Mouse (Mus musculus) frontal cortex, adult 2 months (tissue): Measurements from ENCODE around the gene Rapgef4. TPM values are rescaled to one million over a fixed set of nuclear protein-coding genes. Genes with fewer than 3 reads are reported as not detected.

ENCODE experiments used
- DNase-seq, 2 experiments: peaks; one replicate each; pipeline ENCODE4 v3.0.0; 2022; ENCODE audit warnings: low spot score in 1 of 2; ENCODE audit errors: extremely low spot score in 1 of 2
- polyA plus RNA-seq: library from polyadenylated mRNA; depleted of rRNA; stranded (reverse); fragments of >200 nt; gene quantifications from 2 replicates; pipeline ENCODE4 v1.2.3, GENCODE M21; 2012

Rapgef4 gene
- polyA plus RNA-seq, 1 experiment, result 366 TPM

DNA sequence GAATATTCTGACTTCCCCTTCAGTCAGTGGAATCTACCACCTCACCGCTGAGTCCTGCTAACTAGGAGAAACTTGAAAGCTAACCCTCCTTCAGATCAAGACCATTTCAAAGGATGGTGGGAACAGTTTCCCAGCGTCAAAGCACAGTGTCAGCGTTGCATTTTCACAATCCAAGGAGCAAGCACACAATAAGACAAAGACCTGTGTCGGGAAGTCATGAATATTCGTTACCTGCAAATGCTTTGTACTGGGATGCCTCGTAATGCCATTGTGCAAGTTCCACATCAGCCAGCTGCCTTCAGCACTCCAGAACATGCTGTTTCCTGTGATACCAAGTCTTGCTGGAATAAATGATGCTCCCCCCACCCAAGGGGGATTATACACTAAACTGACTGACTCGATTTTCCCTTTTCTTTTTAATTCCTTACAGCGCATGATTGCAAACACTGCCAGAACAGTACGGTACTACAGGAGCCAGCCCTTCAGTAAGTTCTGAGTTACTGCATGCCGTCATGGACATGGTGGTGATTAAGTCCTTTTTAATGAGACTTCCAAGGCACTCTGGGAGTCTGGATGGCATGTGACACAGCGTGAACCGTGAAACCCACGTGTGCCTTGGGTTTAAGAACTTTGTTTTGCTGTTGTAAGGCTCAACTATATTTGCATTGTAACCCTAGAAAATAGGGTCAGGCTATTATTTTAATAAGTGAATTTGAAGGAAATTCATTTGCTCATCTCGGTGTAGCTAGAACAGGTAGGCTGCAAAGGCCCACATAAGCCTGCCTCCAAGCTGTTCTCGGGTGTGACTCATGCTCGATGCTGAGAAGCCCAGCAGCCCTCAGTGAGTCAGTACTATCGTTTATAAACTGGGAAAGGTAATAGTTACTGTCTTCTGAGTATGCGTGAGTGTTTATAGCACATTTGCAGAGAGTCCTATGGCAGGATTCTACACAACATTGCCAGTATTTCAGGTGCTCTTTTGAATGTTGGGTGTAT lies 271.8 kb downstream of the Rapgef4 start:
- DNase-seq, result peak in 1 of 2 experiments; percentile 68

DNA sequence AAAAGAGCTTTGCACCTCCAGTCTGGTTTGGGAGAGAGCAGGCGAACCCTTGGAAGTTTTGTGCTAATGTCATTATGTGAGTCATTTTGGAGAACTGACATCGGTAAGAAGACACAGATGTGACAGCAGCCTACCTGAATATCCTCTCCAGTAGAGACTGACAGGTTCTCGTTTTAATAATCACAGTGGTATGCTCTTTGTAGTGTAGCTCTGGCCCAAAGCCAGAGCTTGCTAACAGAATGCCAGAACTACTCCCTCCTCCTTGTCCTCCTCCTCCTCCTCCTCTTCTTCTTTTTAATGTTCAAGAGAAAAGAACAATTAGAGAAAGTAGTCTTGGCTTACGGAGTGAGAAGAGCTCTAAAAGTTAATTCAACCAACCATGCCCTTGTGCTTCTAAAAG lies 272.8 kb downstream of the Rapgef4 start:
- DNase-seq, result no peak

DNA sequence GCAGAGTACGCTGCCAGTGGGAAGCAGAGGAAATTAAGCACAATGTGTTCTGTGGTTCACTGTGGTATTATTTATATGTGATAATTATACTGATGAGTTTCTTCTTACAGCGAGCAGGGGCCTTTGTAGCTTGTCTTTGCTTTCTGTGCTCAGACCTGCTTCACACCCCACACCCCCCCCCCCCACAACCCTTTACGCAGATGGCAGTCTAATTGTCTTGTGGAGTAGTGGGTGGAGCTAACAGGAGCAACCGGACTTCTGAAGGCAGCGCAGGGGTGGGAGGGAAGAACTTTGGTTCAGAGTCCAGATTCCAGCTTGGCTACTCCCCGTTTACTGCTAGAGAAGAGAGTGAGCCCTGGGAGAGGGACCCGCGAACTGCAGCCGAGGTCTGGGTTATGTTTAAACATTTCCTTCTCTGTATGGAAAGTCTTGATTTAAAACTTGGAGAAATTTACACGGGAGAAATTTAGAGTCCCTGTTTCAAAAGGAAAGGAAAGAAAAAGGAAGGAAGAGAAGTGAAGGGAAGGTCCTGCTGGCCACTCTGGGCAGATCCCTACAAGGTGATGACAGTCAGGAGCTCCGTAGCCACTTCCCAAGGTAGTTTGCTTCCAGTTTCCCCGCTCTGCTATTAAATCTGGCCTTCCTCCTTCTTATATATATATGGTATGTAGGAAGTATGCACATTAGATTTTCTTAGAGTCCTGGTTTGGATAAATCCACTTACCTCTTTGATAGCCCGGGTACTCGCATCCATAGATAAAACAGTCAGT lies 274.0 kb downstream of the Rapgef4 start:
- no peak for DNase-seq

DNA sequence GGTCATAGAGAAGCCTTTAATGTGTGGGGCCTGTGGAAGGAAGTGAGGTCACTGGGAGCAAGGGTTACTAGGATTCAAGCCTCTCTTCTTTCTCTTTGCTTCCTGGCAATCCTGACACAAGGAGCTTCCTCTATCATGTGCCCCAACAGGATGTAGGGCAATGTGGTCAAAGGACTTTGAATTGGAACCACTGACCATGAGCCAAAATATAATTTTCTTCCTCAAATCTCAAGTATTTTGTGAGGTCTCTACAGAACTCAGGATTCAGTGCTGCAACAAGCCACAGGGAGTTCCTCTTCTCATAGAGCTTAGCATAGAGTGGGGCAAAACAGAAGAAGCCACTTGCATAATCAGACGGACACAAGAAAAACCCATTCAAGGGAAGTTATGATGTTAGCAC lies 279.7 kb downstream of the Rapgef4 start:
- no peak for DNase-seq

DNA sequence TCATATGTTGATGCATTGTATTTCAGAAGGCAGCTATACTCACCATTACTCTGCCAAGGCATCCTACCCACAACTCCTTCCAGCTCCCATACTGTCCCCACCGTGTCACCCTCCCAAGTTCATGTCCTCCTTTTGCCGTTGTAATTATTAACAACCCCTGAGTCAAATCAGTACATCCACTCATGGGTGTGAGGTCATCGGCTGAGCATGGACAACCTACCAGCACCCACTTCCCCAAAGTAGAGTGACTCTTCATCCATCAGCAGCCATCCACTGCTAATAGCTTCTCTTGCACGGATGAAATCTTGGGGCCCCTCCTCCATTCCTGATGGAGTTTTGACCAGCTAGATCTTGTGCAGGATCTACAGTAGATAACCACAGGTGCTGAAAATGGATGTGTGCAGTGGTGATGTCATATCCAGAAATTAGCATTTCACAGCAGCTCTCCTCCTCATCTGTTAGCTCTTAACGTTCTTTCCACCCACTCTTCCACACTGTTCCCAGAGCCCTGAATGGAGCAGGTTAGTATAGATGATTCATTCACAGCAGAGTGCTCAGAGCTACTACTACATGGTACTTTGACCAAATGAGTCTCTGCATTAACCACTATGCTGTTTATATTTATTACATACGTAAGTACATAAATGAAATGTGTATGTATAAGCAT lies 281.9 kb downstream of the Rapgef4 start:
- DNase-seq, result peak; percentile 35 to 62

DNA sequence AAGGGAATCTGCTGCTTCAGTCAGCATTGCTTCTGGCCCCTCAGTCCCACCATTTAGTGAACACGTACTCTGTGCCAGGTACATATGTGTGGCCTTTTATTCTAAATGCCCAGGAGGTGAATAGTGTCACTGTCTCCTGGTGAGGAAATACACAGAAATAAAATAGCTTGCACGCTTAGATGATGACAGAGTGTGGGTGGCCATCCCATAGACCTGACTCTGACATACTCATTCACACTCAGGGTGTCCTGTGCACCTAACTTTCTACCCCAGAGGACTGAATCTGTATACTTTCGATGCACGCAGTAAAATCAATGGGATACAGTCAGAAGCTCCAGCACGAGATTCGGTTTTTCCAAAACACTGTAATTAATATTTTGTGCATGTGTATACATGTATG lies 286.4 kb downstream of the Rapgef4 start:
- DNase-seq, result no peak

DNA sequence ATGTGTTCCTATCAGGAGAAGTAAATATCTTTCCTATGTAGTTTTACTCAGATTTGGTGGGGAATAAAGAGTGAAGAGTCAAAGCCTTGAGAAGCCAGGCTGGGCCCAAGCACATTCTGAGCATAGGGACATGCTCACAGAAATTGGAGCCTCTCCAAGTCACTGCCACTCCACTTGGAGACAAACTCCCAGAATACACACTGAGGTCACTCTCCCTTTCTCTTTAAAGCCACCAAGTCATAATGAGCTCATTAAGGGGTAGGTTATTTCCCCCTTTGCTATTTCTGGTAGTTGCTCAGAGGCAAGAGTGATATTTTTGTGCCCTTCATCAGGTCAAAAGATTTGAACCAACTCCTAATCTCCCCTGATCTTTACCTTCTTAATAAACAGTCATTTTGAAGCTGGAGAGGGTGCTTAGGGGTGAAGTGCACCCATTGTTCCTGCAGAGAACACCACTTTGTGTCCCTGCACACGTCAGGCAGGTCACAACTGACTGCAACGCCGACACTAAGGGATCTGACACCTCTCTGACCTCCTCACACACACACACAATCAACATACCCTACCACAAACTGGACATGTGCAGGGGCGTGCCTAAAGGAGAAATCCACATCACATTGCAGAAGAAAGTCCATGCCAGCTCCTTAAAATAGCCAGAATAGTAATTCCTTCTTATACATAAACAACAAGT lies 288.8 kb downstream of the Rapgef4 start:
- no peak for DNase-seq

DNA sequence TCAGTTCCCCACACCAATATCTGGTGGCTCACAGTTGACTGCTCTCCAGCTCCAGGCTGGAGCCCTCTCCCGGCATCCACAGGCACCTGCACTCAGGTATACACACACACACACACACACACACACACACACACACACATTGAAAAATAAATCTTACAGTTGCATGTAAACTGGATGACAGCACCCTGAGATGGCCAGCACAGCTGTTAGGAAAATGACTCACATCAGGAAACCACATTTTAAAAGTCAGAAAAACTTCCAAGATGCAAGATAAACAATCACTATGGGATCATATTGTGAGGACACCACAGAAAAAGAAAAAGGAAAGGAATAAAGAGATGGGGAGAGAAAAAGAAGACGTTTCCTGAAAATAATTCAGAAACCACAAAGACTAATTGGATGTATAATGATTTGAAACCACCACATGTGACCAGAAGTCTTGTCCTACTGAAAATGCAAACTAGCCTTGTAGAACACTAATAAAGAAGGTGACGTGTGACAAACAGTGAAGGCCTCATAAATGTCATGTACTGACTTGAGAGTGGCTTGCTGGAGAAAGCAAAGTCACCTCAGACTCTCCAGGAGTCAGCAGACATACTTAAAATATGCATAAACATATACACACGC lies 297.3 kb downstream of the Rapgef4 start:
- DNase-seq, result no peak

DNA sequence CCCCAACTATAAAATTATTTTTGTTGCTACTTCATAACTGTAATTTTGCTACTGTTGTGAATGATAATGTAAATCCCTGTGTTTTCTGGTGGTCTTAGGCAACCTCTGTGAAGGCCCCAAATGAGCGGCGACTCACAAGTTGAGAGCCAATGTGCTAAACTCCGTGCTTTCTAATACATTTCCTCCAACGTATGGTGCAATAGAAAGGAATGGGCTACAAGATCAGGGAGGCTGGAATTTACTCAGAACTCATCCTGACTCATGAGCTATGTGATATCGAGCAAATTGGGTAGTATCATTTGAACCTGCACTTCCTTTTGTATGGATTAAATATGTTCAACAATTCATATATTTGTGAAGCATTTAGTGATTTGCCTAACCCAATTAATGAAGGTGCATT lies 299.5 kb downstream of the Rapgef4 start:
- no peak for DNase-seq

DNA sequence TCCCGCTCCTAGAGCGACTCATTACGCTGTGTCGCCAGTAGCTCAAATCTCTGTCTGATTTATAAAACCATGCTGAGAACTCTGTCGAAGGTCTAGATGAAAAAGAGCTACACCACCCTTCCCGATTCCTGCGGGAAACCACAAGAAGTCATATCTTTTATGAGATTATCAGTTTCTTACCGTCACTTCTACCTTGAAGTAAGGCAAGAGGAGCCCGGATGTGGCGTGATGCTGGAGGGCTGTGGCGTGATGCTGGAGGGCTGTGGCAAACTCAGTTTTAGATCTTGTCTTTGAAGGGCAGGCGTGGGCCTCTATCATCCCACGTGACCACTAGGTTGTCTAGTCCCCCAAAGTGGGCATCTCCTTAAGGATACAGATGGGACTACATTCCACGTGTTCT lies 300.9 kb downstream of the Rapgef4 start:
- DNase-seq, result no peak

DNA sequence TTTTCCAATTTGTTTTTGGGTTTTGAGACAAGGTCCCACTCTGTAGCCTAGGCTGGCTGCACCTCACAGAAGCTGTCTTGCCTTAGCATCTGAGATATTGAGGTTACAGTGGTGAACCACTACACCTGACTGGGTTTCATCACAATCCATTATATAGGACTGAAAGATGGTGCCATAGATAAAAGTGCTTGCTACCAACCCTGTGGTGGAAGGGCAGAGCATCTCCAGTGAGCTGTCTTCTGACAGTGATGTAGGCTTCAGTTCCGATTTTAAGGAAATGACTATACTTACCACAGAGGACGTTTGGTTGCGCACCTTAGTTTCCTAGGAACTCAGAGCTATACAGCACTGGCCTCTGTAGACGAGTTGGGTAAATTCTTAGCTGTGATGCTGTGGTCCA lies 301.7 kb downstream of the Rapgef4 start:
- no peak for DNase-seq

DNA sequence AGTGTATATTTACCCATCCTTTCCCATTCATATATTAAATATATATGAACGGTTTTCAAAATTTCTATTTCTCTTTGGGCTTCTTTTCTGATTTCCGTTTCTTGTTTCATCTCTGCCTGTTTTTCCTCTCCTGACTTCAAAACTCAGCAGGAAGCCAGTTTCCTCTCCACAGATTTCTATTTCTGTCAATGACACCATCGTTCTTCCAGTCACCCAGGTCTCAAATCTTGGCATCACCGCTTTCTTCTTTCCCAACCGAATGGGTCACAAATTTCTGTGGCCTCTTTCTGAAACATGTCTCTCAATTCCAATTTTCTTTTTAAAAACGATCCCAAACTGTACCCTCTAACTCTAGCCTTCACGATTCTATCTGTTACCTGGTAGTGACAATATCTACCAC lies 303.6 kb downstream of the Rapgef4 start:
- DNase-seq, result no peak

DNA sequence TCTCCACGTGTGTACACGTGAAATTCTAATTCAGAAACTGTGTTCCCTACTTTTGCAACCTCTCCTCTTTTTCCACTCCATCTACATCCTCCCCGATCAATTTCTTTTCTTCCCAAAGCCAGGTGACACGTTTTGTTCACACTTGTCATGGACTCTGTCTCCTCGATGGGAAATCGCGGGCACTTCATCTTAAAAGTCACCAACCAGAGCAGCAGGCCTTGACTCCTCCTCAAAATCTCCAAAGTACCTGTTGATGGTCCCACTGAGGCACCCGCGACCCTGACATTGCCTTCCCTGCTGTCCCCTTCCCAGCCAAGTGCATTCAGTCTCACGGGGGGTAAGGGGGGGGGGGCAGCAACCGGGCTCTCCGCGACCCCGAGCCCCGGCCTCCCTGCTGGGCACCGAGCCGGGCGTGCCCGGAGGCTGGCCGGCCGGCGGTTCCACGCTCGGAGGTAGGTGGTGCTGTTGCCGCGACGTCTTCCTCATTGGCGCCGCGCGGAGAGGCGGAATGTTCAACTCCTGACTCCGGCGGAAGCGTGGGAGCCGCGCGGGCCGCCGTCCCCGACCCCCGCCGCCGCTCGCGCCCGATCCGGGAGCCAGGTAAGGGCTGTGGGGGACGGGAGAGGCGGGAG lies 304.3 kb downstream of the Rapgef4 start, which contains the start of gene Map3k20:
TSS of gene Map3k20 (plus strand) at position 382 of the 632 bp plus-strand sequence.
- DNase-seq, result peak in 1 of 2 experiments; percentile 53

DNA sequence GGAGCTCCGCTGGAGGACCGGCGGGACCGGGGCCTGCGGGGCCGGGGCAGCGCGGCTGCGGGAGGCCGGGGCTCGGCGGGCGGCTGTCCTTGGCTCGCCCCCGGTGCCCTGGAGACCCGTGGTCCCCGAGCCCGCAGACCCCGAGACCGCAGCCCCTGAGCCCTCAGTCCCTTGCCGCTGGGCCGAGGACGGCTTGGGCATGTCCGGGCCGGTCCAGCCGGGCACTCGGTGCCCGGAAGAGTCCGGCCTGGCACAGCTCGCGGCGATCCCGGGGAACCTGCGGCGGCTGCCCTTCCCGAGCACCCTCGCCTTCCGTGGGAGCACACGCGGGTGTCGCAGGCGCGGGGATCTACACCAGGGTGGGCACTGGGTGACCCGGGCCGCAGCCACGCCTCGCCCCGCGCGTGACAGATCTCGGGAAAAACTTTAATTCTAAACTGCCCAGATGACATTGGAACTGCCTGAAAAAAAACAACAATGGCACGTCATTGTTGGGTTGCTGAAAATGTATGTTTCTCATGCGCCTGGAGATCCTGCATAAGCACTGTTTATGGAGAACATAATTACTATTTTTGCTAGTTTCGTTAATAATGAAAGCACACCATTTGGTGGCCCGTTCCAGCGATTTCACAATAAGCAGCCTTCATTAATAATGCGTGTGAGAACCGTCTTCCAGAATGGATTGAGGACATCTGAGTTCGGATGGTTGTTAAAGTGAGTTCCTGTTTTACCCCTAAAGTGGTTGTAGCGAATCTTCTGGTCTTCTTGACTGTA lies 305.0 kb downstream of the Rapgef4 start:
- no peak for DNase-seq

DNA sequence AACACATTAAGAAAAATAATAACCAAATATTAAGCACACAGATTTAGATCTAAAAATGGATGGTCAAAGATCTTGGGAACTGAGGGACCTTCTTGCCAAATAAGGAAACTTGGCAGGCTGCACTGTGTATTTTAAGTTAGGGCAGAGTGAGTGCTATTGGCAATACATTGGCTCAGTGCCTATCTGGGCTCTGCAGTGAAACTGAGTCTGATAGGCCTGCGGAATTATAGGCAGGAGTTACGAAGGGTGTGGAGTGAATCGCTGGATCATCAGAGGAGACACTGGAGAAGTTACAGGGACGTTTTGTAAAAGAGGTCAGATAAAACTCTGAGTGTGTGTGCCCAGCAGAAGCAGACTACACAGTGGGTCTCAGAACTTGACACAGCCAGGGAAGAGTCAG lies 306.1 kb downstream of the Rapgef4 start:
- DNase-seq, result no peak

DNA sequence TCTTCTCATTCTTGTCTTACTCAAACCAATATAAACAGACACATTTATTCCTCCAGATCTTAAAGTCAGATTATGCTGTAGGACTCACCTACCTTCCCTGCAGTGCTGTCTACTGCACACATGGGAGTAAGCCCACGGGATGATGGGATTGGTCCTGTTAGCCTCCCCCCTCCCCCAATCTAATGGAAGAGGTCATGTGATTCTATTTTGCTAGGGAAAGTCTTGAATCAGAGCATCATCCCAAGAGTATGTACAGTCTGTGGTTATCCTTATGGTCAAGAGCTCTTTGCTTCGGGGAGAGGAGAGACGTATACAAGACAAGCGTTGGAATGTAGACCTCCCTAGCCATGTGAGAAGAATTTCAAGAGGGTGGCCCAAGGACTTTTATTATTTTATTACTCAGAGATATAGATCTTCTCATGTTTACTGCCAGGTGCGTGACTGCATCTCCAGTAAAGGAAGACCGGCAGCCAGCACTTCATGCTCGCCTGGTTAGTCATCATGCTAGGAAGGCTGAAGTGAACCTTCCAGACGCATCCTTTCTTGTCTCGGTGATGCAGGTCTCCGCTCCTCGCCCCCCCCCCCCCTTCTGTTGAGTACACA lies 308.0 kb downstream of the Rapgef4 start:
- DNase-seq, result no peak

DNA sequence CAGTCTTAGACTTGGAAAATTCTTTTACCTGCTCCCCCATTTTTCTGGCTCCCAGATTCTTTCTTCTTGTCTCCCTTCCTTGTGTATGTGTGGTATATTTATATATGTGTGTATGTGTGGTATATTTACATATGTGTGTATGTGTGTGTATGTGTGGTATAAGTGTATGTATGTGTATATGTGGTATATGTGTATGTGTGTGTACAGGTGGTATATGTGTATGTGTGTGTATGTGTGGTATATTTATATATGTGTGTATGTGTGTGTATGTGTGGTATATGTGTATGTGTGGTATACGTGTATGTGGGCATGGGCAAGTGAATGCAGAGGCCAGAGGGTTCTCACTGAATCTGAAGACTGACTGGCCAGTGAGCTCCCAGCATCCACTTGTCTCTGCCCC lies 310.1 kb downstream of the Rapgef4 start:
- no peak for DNase-seq

DNA sequence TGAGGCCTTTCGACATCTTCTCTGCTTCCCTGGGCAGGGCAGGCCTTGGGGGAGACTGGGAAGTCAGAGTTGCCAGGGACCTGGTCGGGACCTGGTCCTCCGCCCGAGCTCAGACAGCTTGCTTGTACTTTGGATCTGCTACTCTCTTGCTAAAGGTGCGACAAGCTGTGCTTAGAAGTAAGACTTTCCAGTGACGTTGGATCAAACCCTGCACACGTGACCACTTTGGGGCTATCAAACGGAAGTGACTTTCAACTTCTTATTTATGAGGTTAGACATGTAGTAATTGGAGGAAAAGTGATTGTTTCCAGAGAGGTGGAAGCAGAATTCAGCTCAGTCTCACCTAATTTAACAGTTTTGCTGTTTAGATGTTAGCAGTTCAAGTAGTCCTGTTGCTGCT lies 311.5 kb downstream of the Rapgef4 start:
- no peak for DNase-seq
